Mouse (Mus musculus): ENCODE results near the gene Sdk2. TPM values are rescaled to one million over a fixed set of nuclear protein-coding genes. Genes with fewer than 3 reads are reported as not detected.
A peak's percentile ranks its signal among the peaks of the same experiment; 100 is the strongest.

Gene Sdk2
- polyA plus RNA-seq, 1 experiment from 2014 or later: 0.66 TPM

- TF ChIP-seq CTCF (IDR thresholded peaks at IDR 0.05): no peak
- TF ChIP-seq EP300 (IDR thresholded peaks at IDR 0.05): no peak
- no peaks in the 10 kb centered on the region for H3K27me3 ChIP-seq (replicated peaks; ENCODE audit: insufficient read depth, low read length)
- no peak overlapping the region for H3K9ac ChIP-seq (replicated peaks; ENCODE audit: low read depth)
- H3K4me3 ChIP-seq (ENCODE audit: low read depth, low read length): no peak overlapping the region
- DNase-seq (ENCODE audit: low spot score) (peak; percentile 13), ATAC-seq (peak; percentile 32; the same call in 1 of the 2 replicates)
- H3K4me2 ChIP-seq (replicated peaks; ENCODE audit: low read depth, low read length): no peak overlapping the region
- H3K36me3 ChIP-seq (ENCODE audit: insufficient read depth, low read length): no peaks in the 10 kb centered on the region
- no peaks in the 10 kb centered on the region for H3K9me3 ChIP-seq (ENCODE audit: low read length)
- WGBS: 30% methylated on average over 6 of the region's 7 CpGs
- no peaks in the 10 kb centered on the region for H3K4me1 ChIP-seq (ENCODE audit: insufficient read depth, low read depth, low read length)
- H3K27ac ChIP-seq (ENCODE audit: low read length): no peak overlapping the region
Observed at GRCm38 (mm10) chr11:113981732-113982503, 84.9 kb downstream of the Sdk2 start.

GRCm38 (mm10) chr11:113981088-113981487, 85.8 kb downstream of the Sdk2 start:
- Histone ChIP-seq H3K27me3 (replicated peaks; ENCODE audit: insufficient read depth, low read length) (no peaks in the 10 kb centered on the region), H3K27ac (ENCODE audit: low read length) (no peak overlapping the region), H3K36me3 (ENCODE audit: insufficient read depth, low read length) (no peaks in the 10 kb centered on the region), H3K4me3 (ENCODE audit: low read depth, low read length) (no peak overlapping the region), H3K4me1 (ENCODE audit: insufficient read depth, low read depth, low read length) (no peaks in the 10 kb centered on the region), H3K9me3 (ENCODE audit: low read length) (no peaks in the 10 kb centered on the region), H3K4me2 (replicated peaks; ENCODE audit: low read depth, low read length) (no peak overlapping the region), H3K9ac (replicated peaks; ENCODE audit: low read depth) (no peak overlapping the region)
- ATAC-seq (no peak), DNase-seq (ENCODE audit: low spot score) (no peak)
- WGBS: 54% methylated on average over 6 of the region's 6 CpGs
- TF ChIP-seq EP300 (IDR thresholded peaks at IDR 0.05) (no peak), CTCF (IDR thresholded peaks at IDR 0.05) (no peak)

GRCm38 (mm10) chr11:113978318-113978717, 88.5 kb downstream of the Sdk2 start:
- no peaks in the 10 kb centered on the region for H3K4me1 ChIP-seq (ENCODE audit: insufficient read depth, low read depth, low read length)
- H3K36me3 ChIP-seq (ENCODE audit: insufficient read depth, low read length): no peaks in the 10 kb centered on the region
- no peak overlapping the region for H3K27ac ChIP-seq (ENCODE audit: low read length)
- 97% methylated on average over 12 of the region's 12 CpGs for WGBS
- H3K9ac ChIP-seq (replicated peaks; ENCODE audit: low read depth): no peak overlapping the region
- no peak for TF ChIP-seq EP300 (IDR thresholded peaks at IDR 0.05)
- no peak for TF ChIP-seq CTCF (IDR thresholded peaks at IDR 0.05)
- H3K9me3 ChIP-seq (ENCODE audit: low read length): no peaks in the 10 kb centered on the region
- H3K27me3 ChIP-seq (replicated peaks; ENCODE audit: insufficient read depth, low read length): no peaks in the 10 kb centered on the region
- ATAC-seq (no peak), DNase-seq (ENCODE audit: low spot score) (no peak)
- H3K4me3 ChIP-seq (ENCODE audit: low read depth, low read length): no peak overlapping the region
- H3K4me2 ChIP-seq (replicated peaks; ENCODE audit: low read depth, low read length): no peak overlapping the region

GRCm38 (mm10) chr11:113975667-113975970, 91.2 kb downstream of the Sdk2 start:
- no peak for DNase-seq (ENCODE audit: low spot score)
- Histone ChIP-seq H3K27me3 (replicated peaks; ENCODE audit: insufficient read depth, low read length) (no peaks in the 10 kb centered on the region), H3K9me3 (ENCODE audit: low read length) (no peaks in the 10 kb centered on the region), H3K27ac (ENCODE audit: low read length) (no peak overlapping the region), H3K9ac (replicated peaks; ENCODE audit: low read depth) (no peak overlapping the region), H3K4me3 (ENCODE audit: low read depth, low read length) (no peak overlapping the region), H3K36me3 (ENCODE audit: insufficient read depth, low read length) (no peaks in the 10 kb centered on the region), H3K4me2 (replicated peaks; ENCODE audit: low read depth, low read length) (no peak overlapping the region), H3K4me1 (ENCODE audit: insufficient read depth, low read depth, low read length) (no peaks in the 10 kb centered on the region)
- TF ChIP-seq EP300 (IDR thresholded peaks at IDR 0.05) (no peak), CTCF (IDR thresholded peaks at IDR 0.05) (no peak)
- 68% methylated on average over 3 of the region's 3 CpGs for WGBS
- no peak for ATAC-seq

GRCm38 (mm10) chr11:113974876-113975666, 91.8 kb downstream of the Sdk2 start:
- H3K4me1 ChIP-seq (ENCODE audit: insufficient read depth, low read depth, low read length): no peaks in the 10 kb centered on the region

GRCm38 (mm10) chr11:113972517-113972872, 94.4 kb downstream of the Sdk2 start:
- Histone ChIP-seq H3K9me3 (ENCODE audit: low read length) (peaks cover 6% of the 10 kb centered on the region), H3K4me2 (replicated peaks; ENCODE audit: low read depth, low read length) (no peak overlapping the region), H3K36me3 (ENCODE audit: insufficient read depth, low read length) (no peaks in the 10 kb centered on the region), H3K9ac (replicated peaks; ENCODE audit: low read depth) (no peak overlapping the region), H3K4me3 (ENCODE audit: low read depth, low read length) (no peak overlapping the region), H3K27me3 (replicated peaks; ENCODE audit: insufficient read depth, low read length) (no peaks in the 10 kb centered on the region), H3K4me1 (ENCODE audit: insufficient read depth, low read depth, low read length) (no peaks in the 10 kb centered on the region), H3K27ac (ENCODE audit: low read length) (no peak overlapping the region)
- ATAC-seq (peak; percentile 26; the same call in 1 of the 2 replicates), DNase-seq (ENCODE audit: low spot score) (no peak)
- TF ChIP-seq EP300 (IDR thresholded peaks at IDR 0.05): no peak
- no peak for TF ChIP-seq CTCF (IDR thresholded peaks at IDR 0.05)
- WGBS: 61% methylated on average over 3 of the region's 3 CpGs

More at GRCm38 (mm10) chr11:113974876-113975666, 91.8 kb downstream of the Sdk2 start:
- Histone ChIP-seq H3K9me3 (ENCODE audit: low read length) (no peaks in the 10 kb centered on the region), H3K4me3 (ENCODE audit: low read depth, low read length) (no peak overlapping the region), H3K27me3 (replicated peaks; ENCODE audit: insufficient read depth, low read length) (no peaks in the 10 kb centered on the region), H3K27ac (ENCODE audit: low read length) (no peak overlapping the region), H3K9ac (replicated peaks; ENCODE audit: low read depth) (no peak overlapping the region), H3K36me3 (ENCODE audit: insufficient read depth, low read length) (no peaks in the 10 kb centered on the region), H3K4me2 (replicated peaks; ENCODE audit: low read depth, low read length) (no peak overlapping the region)
- TF ChIP-seq CTCF (IDR thresholded peaks at IDR 0.05) (no peak), EP300 (IDR thresholded peaks at IDR 0.05) (no peak)
- ATAC-seq (no peak), DNase-seq (ENCODE audit: low spot score) (no peak)
- 45% methylated on average over 16 of the region's 16 CpGs for WGBS
